Mouse (Mus musculus): ENCODE data around the gene Nsg1. TPM values are rescaled to one million over a fixed set of nuclear protein-coding genes. Genes with fewer than 3 reads are reported as not detected.

Gene Nsg1
- polyA plus RNA-seq, 1 experiment, result 5.8 TPM

GRCm38 (mm10) chr5:38195941-38196340, 36.2 kb upstream of the Nsg1 start:
- Histone ChIP-seq H3K4me1 (replicated peaks; ENCODE audit: control insufficient read depth, insufficient read depth, low read length) (no peaks in the 10 kb centered on the region), H3K27me3 (ENCODE audit: control insufficient read depth, insufficient read depth, low read length) (no peaks in the 10 kb centered on the region), H3K27ac (ENCODE audit: control insufficient read depth, insufficient read depth, low read length) (no peak overlapping the region), H3K4me3 (ENCODE audit: control insufficient read depth, insufficient read depth, low read length) (no peak overlapping the region), H3K36me3 (ENCODE audit: control insufficient read depth, insufficient read depth, low read length) (peaks cover 3% of the 10 kb centered on the region; the same call in 1 of the 2 replicates)
- DNase-seq, result no peak
- TF ChIP-seq POLR2A (IDR thresholded peaks at IDR 0.05; ENCODE audit: control insufficient read depth, extremely low read depth, insufficient read depth, low read length, poor library complexity), result no peak
- no peak for TF ChIP-seq CTCF (IDR thresholded peaks at IDR 0.05; ENCODE audit: borderline replicate concordance, control insufficient read depth, extremely low read depth, insufficient read depth, low read length, poor library complexity)

- WGBS, result 85% methylated on average over 2 of the region's 2 CpGs
- no peak for DNase-seq
Observed at GRCm38 (mm10) chr5:38194946-38195345, 35.2 kb upstream of the Nsg1 start.

GRCm38 (mm10) chr5:38190907-38191306, 31.2 kb upstream of the Nsg1 start:
- 96% methylated on average over 3 of the region's 3 CpGs for WGBS

More at GRCm38 (mm10) chr5:38194946-38195345, 35.2 kb upstream of the Nsg1 start:
- Histone ChIP-seq H3K4me3 (ENCODE audit: control insufficient read depth, insufficient read depth, low read length) (no peak overlapping the region), H3K4me1 (replicated peaks; ENCODE audit: control insufficient read depth, insufficient read depth, low read length) (no peaks in the 10 kb centered on the region), H3K27ac (ENCODE audit: control insufficient read depth, insufficient read depth, low read length) (no peak overlapping the region), H3K36me3 (ENCODE audit: control insufficient read depth, insufficient read depth, low read length) (no peaks in the 10 kb centered on the region), H3K27me3 (ENCODE audit: control insufficient read depth, insufficient read depth, low read length) (no peaks in the 10 kb centered on the region)
- no peak for TF ChIP-seq POLR2A (IDR thresholded peaks at IDR 0.05; ENCODE audit: control insufficient read depth, extremely low read depth, insufficient read depth, low read length, poor library complexity)

GRCm38 (mm10) chr5:38187006-38187405, 27.3 kb upstream of the Nsg1 start:
- H3K4me1 ChIP-seq (replicated peaks; ENCODE audit: control insufficient read depth, insufficient read depth, low read length), result no peaks in the 10 kb centered on the region
- H3K4me3 ChIP-seq (ENCODE audit: control insufficient read depth, insufficient read depth, low read length), result no peak overlapping the region
- H3K27me3 ChIP-seq (ENCODE audit: control insufficient read depth, insufficient read depth, low read length), result no peaks in the 10 kb centered on the region
- H3K27ac ChIP-seq (ENCODE audit: control insufficient read depth, insufficient read depth, low read length), result no peak overlapping the region
- 88% methylated on average over 2 of the region's 2 CpGs for WGBS
- TF ChIP-seq POLR2A (IDR thresholded peaks at IDR 0.05; ENCODE audit: control insufficient read depth, extremely low read depth, insufficient read depth, low read length, poor library complexity), result no peak
- no peak for TF ChIP-seq CTCF (IDR thresholded peaks at IDR 0.05; ENCODE audit: borderline replicate concordance, control insufficient read depth, extremely low read depth, insufficient read depth, low read length, poor library complexity)
- DNase-seq, result no peak
- no peaks in the 10 kb centered on the region for H3K36me3 ChIP-seq (ENCODE audit: control insufficient read depth, insufficient read depth, low read length)

More at GRCm38 (mm10) chr5:38190907-38191306, 31.2 kb upstream of the Nsg1 start:
- no peak for TF ChIP-seq POLR2A (IDR thresholded peaks at IDR 0.05; ENCODE audit: control insufficient read depth, extremely low read depth, insufficient read depth, low read length, poor library complexity)
- no peak for TF ChIP-seq CTCF (IDR thresholded peaks at IDR 0.05; ENCODE audit: borderline replicate concordance, control insufficient read depth, extremely low read depth, insufficient read depth, low read length, poor library complexity)
- no peaks in the 10 kb centered on the region for H3K27me3 ChIP-seq (ENCODE audit: control insufficient read depth, insufficient read depth, low read length)
- H3K36me3 ChIP-seq (ENCODE audit: control insufficient read depth, insufficient read depth, low read length), result no peaks in the 10 kb centered on the region
- no peaks in the 10 kb centered on the region for H3K4me1 ChIP-seq (replicated peaks; ENCODE audit: control insufficient read depth, insufficient read depth, low read length)
- no peak for DNase-seq
- H3K4me3 ChIP-seq (ENCODE audit: control insufficient read depth, insufficient read depth, low read length), result no peak overlapping the region
- H3K27ac ChIP-seq (ENCODE audit: control insufficient read depth, insufficient read depth, low read length), result no peak overlapping the region

GRCm38 (mm10) chr5:38184688-38185285, 25.1 kb upstream of the Nsg1 start:
- H3K4me1 ChIP-seq (replicated peaks; ENCODE audit: control insufficient read depth, insufficient read depth, low read length), result no peaks in the 10 kb centered on the region
- H3K27me3 ChIP-seq (ENCODE audit: control insufficient read depth, insufficient read depth, low read length), result no peaks in the 10 kb centered on the region
- H3K27ac ChIP-seq (ENCODE audit: control insufficient read depth, insufficient read depth, low read length), result no peak overlapping the region
- TF ChIP-seq POLR2A (IDR thresholded peaks at IDR 0.05; ENCODE audit: control insufficient read depth, extremely low read depth, insufficient read depth, low read length, poor library complexity) (no peak), CTCF (IDR thresholded peaks at IDR 0.05; ENCODE audit: borderline replicate concordance, control insufficient read depth, extremely low read depth, insufficient read depth, low read length, poor library complexity) (no peak)
- H3K36me3 ChIP-seq (ENCODE audit: control insufficient read depth, insufficient read depth, low read length), result no peaks in the 10 kb centered on the region
- WGBS, result 84% methylated on average over 6 of the region's 6 CpGs
- no peak for DNase-seq
- H3K4me3 ChIP-seq (ENCODE audit: control insufficient read depth, insufficient read depth, low read length), result no peak overlapping the region

DNA sequence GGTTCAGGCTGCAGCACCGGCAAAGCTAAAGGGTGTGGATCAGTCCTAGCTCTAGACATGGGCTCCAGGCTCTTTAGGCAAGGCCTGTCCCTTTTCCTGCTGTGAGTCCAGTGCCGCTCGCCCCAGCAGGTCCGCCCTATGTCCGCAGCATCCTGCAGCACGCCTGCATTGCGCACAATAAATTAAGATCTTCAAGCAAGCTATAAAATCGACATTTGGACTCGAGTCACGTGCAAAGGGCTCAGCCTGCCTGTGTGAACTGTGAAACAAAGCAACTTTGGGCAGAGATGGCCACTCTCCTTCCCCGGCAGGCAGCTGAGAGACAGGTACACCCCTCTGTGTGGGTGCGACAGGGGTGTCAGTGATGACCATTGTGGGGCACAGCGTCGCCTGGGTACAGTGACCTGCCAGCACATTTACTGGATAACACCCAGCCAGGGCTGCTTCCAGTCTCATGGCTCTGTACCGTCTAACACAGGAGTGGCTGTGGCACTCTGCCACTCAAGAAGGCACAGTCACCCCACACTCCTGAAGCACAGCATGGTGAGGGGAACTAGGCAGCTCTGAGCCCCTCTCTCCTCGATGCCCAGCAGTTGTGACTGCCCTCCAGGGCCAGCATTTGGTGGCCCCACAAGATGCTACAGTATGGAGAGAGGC, 14.7 kb upstream of the Nsg1 start:
- TF ChIP-seq CTCF (IDR thresholded peaks at IDR 0.05; ENCODE audit: borderline replicate concordance, control insufficient read depth, extremely low read depth, insufficient read depth, low read length, poor library complexity) (no peak), POLR2A (IDR thresholded peaks at IDR 0.05; ENCODE audit: control insufficient read depth, extremely low read depth, insufficient read depth, low read length, poor library complexity) (no peak)
- no peaks in the 10 kb centered on the region for H3K27me3 ChIP-seq (ENCODE audit: control insufficient read depth, insufficient read depth, low read length)
- H3K27ac ChIP-seq (ENCODE audit: control insufficient read depth, insufficient read depth, low read length), result no peak overlapping the region
- no peaks in the 10 kb centered on the region for H3K36me3 ChIP-seq (ENCODE audit: control insufficient read depth, insufficient read depth, low read length)
- 85% methylated on average over 16 of the region's 16 CpGs for WGBS
- H3K4me1 ChIP-seq (replicated peaks; ENCODE audit: control insufficient read depth, insufficient read depth, low read length), result no peaks in the 10 kb centered on the region
- no peak overlapping the region for H3K4me3 ChIP-seq (ENCODE audit: control insufficient read depth, insufficient read depth, low read length)
- DNase-seq, result no peak

All from thymus, adult 2 months (tissue).